Comparison of ENCODE assay signal across 8 mouse cellular contexts in genomic region chrX:106602574-106603258, GRCm38 (mm10). TPM values are rescaled to one million over a fixed set of nuclear protein-coding genes. Genes with fewer than 3 reads are reported as not detected.
A peak's percentile ranks its signal among the peaks of the same experiment; 100 is the strongest.
DNase-seq lines count a peak whose midpoint lies in the region; ATAC-seq and TF ChIP-seq lines count a peak whose summit lies in the region.

No protein-coding gene starts in this region.

- H3K27me3 ChIP-seq in embryonic facial prominence, embryonic 13.5 days, result peaks cover 15% of the 10 kb centered on the region
- no peaks in the 10 kb centered on the region for H3K27me3 ChIP-seq in liver, embryonic 16.5 days (ENCODE audit: control insufficient read depth, insufficient read depth, low read depth, low read length)
- H3K27me3 ChIP-seq in stomach, postnatal 0 days (ENCODE audit: control insufficient read depth, insufficient read depth, low read length), result no peaks in the 10 kb centered on the region

- peak overlapping the region; percentile 41 for H3K4me2 ChIP-seq in embryonic facial prominence, embryonic 13.5 days
- H3K4me2 ChIP-seq in liver, embryonic 16.5 days (ENCODE audit: low read depth, low read length), result 0 out of 2 replicates have a peak overlapping the region, but pooled peaks have one; percentile 13
- H3K4me2 ChIP-seq in stomach, postnatal 0 days (replicated peaks; ENCODE audit: low read depth), result peak overlapping the region; percentile 34

- H3K9me3 ChIP-seq in embryonic facial prominence, embryonic 13.5 days, result no peaks in the 10 kb centered on the region
- H3K9me3 ChIP-seq in liver, embryonic 16.5 days (replicated peaks; ENCODE audit: control insufficient read depth, low read length), result no peaks in the 10 kb centered on the region
- no peaks in the 10 kb centered on the region for H3K9me3 ChIP-seq in stomach, postnatal 0 days (ENCODE audit: control insufficient read depth, low read length)

- H3K4me1 ChIP-seq in embryonic facial prominence, embryonic 13.5 days, result no peaks in the 10 kb centered on the region
- H3K4me1 ChIP-seq in liver, embryonic 16.5 days (ENCODE audit: control insufficient read depth, low read depth, low read length), result no peaks in the 10 kb centered on the region
- H3K4me1 ChIP-seq in stomach, postnatal 0 days (replicated peaks; ENCODE audit: control insufficient read depth, insufficient read depth), result no peaks in the 10 kb centered on the region

- no peak for TF ChIP-seq EP300 in stomach, postnatal 0 days (optimal IDR thresholded peaks at IDR 0.05)

- no peak for TF ChIP-seq CTCF in stomach, postnatal 0 days (IDR thresholded peaks at IDR 0.05; ENCODE audit: low read depth)

- WGBS in embryonic facial prominence, embryonic 13.5 days, result 24% methylated on average over 9 of the region's 9 CpGs
- 21% methylated on average over 9 of the region's 9 CpGs for WGBS in liver, embryonic 16.5 days (ENCODE audit: insufficient replicate concordance)
- 17% methylated on average over 9 of the region's 9 CpGs for WGBS in stomach, postnatal 0 days

- ATAC-seq in embryonic facial prominence, embryonic 13.5 days (ENCODE audit: insufficient number of reproducible peaks, insufficient read depth, low FRiP score, low TSS enrichment, low read depth), result no peak
- no peak for ATAC-seq in liver, embryonic 16.5 days (ENCODE audit: low read depth)
- no peak for ATAC-seq in stomach, postnatal 0 days (ENCODE audit: low FRiP score, low TSS enrichment)

- no peaks in the 10 kb centered on the region for H3K36me3 ChIP-seq in embryonic facial prominence, embryonic 13.5 days
- H3K36me3 ChIP-seq in liver, embryonic 16.5 days (ENCODE audit: control insufficient read depth, insufficient read depth), result no peaks in the 10 kb centered on the region
- no peaks in the 10 kb centered on the region for H3K36me3 ChIP-seq in stomach, postnatal 0 days (ENCODE audit: control insufficient read depth, insufficient read depth, low read length)

- H3K9ac ChIP-seq in embryonic facial prominence, embryonic 13.5 days, result no peak overlapping the region
- no peak overlapping the region for H3K9ac ChIP-seq in liver, embryonic 16.5 days (ENCODE audit: low read depth, low read length)
- no peak overlapping the region for H3K9ac ChIP-seq in stomach, postnatal 0 days (ENCODE audit: low read length)

- H3K4me3 ChIP-seq in embryonic facial prominence, embryonic 13.5 days, result peak overlapping the region; percentile 12; the same call in 1 of the 2 replicates
- no peak overlapping the region; the same call in 1 of the 2 replicates for H3K4me3 ChIP-seq in liver, embryonic 16.5 days (ENCODE audit: low read depth, low read length)
- H3K4me3 ChIP-seq in stomach, postnatal 0 days (ENCODE audit: low read depth, low read length), result peak overlapping the region; percentile 12; the same call in 1 of the 2 replicates

- H3K27ac ChIP-seq in embryonic facial prominence, embryonic 13.5 days, result no peak overlapping the region
- no peak overlapping the region for H3K27ac ChIP-seq in liver, embryonic 16.5 days (ENCODE audit: low read length)
- H3K27ac ChIP-seq in stomach, postnatal 0 days (replicated peaks), result no peak overlapping the region; the same call in 1 of the 2 replicates

- DNase-seq in thymus, postnatal 25 days, result peak; percentile 0
- no peak for DNase-seq in thymus, postnatal 14 days
- no peak for DNase-seq in stomach, postnatal 0 days (ENCODE audit: low spot score)
- DNase-seq in adrenal gland, adult 18-20 months (ENCODE audit: low spot score in 2 of 2), result no peak
- no peak for DNase-seq in layer of hippocampus, postnatal 10 days (ENCODE audit: low spot score in 2 of 2)
- no peak for DNase-seq in gastrocnemius, adult 18-20 months (ENCODE audit: low spot score)

RNA-seq across cellular contexts. Expression of gene Cysltr1, which starts 0.8 kb away (rescaled TPM):
- 0.74 and 0.88 TPM in 2 replicates for polyA plus RNA-seq in embryonic facial prominence, embryonic 13.5 days (2015; fragmentation: Nextera tagmentation; extraction: Ambion mirVana)
- polyA plus RNA-seq in liver, embryonic 16.5 days (2015; fragmentation: Nextera tagmentation; extraction: Ambion mirVana), result 0.89 and 1.4 TPM in 2 replicates
- 3.7 and 5.4 TPM in 2 replicates for polyA plus RNA-seq in stomach, postnatal 0 days (2015; fragmentation: Nextera tagmentation; extraction: Ambion mirVana)
- total RNA-seq in adrenal gland, adult 18-20 months (2021), result under 1 TPM; 0.61 to 0.73 TPM
- under 1 TPM; 0.42 to 0.66 TPM for total RNA-seq in layer of hippocampus, postnatal 10 days (2021)
- total RNA-seq in gastrocnemius, adult 18-20 months (2021), result under 1 TPM; 0.19 to 0.27 TPM

RNA-seq across cellular contexts. Expression of gene Gm5127, which starts 19.7 kb away (rescaled TPM):
- 0.29 TPM in 1 of 2 replicates, not detected in the other for polyA plus RNA-seq in embryonic facial prominence, embryonic 13.5 days (2015; fragmentation: Nextera tagmentation; extraction: Ambion mirVana)
- not detected in 2 replicates for polyA plus RNA-seq in liver, embryonic 16.5 days (2015; fragmentation: Nextera tagmentation; extraction: Ambion mirVana)
- 0.08 and 0.10 TPM in 2 replicates for polyA plus RNA-seq in stomach, postnatal 0 days (2015; fragmentation: Nextera tagmentation; extraction: Ambion mirVana)
- not detected for total RNA-seq in adrenal gland, adult 18-20 months (2021)
- not detected for total RNA-seq in layer of hippocampus, postnatal 10 days (2021)
- total RNA-seq in gastrocnemius, adult 18-20 months (2021), result not detected
